Mouse (Mus musculus): Measurements from ENCODE around the gene Slc4a7.

DNA sequence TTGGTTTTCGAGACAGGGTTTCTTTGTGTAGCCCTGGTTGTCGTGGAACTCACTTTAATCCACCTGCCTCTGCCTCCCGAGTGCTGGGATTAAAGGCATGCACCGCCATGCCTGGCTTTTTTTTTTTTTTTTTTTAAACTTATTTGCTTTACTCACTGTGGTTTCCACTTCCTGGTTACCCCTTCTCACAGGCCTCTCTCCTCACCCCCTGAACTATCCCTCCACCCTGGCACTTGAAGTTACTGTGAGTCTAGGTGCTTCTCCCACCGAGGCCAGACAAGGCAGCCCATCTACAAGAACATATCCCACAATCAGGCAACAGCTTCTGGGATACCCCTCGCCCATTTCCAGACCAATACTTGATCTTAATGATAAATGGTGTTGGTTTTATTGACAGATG, 14.8 kb downstream of the Slc4a7 start:
- TF ChIP-seq EP300 (IDR thresholded peaks at IDR 0.05; ENCODE audit: insufficient read depth, low read depth, low read length) (no peak), CTCF (IDR thresholded peaks at IDR 0.05) (no peak), POLR2A (IDR thresholded peaks at IDR 0.05; ENCODE audit: insufficient read depth, low read depth, low read length) (no peak)
